Mouse (Mus musculus) forebrain, embryonic 11.5 days (tissue): ENCODE results near the gene Gatad2b. TPM values are rescaled to one million over a fixed set of nuclear protein-coding genes. Genes with fewer than 3 reads are reported as not detected.

ENCODE experiments used
- ATAC-seq: fragments of 200-750 bp; cut with Nextera tagmentation; replicated peaks from 2 replicates; pipeline ENCODE4 v1.8.0; 2017; ENCODE audit warnings: moderate TSS enrichment; ENCODE audit not compliant: low FRiP score
- DNase-seq: peaks from one replicate; pipeline ENCODE4 v3.0.0-alpha.2; 2017; ENCODE audit warnings: low spot score
- H3K27ac ChIP-seq: fragments of 300-500 bp; sonication (generic); 2 replicates; pipeline ENCODE4 v1.5.1; 2014; ENCODE audit warnings: low read depth, low read length
- H3K27me3 ChIP-seq: fragments of 300-500 bp; sonication (generic); 2 replicates; pipeline ENCODE4 v1.6.1; 2014; ENCODE audit warnings: mild to moderate bottlenecking, low read length, mixed read lengths; ENCODE audit not compliant: control insufficient read depth, insufficient read depth
- H3K36me3 ChIP-seq: fragments of 300-500 bp; sonication (generic); 2 replicates; pipeline ENCODE4 v1.6.1; 2014; ENCODE audit warnings: mild to moderate bottlenecking, low read length, moderate library complexity, mixed read lengths; ENCODE audit not compliant: control insufficient read depth, insufficient read depth
- H3K4me1 ChIP-seq: fragments of 300-500 bp; sonication (generic); replicated peaks from 2 replicates; pipeline ENCODE4 v1.6.1; 2014; ENCODE audit warnings: low read length, mixed read lengths; ENCODE audit not compliant: control insufficient read depth, insufficient read depth
- H3K4me2 ChIP-seq: fragments of 300-500 bp; sonication (generic); 2 replicates; pipeline ENCODE4 v1.6.1; 2014; ENCODE audit warnings: low read depth, mild to moderate bottlenecking, low read length, moderate library complexity, mixed read lengths; ENCODE audit not compliant: severe bottlenecking
- H3K4me3 ChIP-seq: fragments of 300-500 bp; sonication (generic); 2 replicates; pipeline ENCODE4 v1.5.1; 2014; ENCODE audit warnings: low read depth, low read length
- H3K9ac ChIP-seq: fragments of 300-500 bp; sonication (generic); 2 replicates; pipeline ENCODE4 v1.6.1; 2014; ENCODE audit warnings: low read length
- H3K9me3 ChIP-seq: fragments of 300-500 bp; sonication (generic); 2 replicates; pipeline ENCODE4 v1.6.1; 2016; ENCODE audit warnings: low read length, mixed read lengths; ENCODE audit not compliant: control insufficient read depth
- WGBS: fragments of 180-500 bp; shearing (Covaris S2); extraction: QIAGEN DNeasy Blood & Tissue Kit; methylation state at CpG from one replicate; pipeline ENCODE4 v1.1.7; 2014; 5-methylcytosine and 5-hydroxymethylcytosine counted together
- polyA plus RNA-seq: library from polyadenylated mRNA; unstranded; fragments of >200 nt; fragmentation: Nextera tagmentation; extraction: Ambion mirVana; gene quantifications from 2 replicates; pipeline ENCODE4 v1.2.1, GENCODE M21; 2014

Gene Gatad2b
- polyA plus RNA-seq, 1 experiment from 2014 or later, result 12.9 TPM

DNA sequence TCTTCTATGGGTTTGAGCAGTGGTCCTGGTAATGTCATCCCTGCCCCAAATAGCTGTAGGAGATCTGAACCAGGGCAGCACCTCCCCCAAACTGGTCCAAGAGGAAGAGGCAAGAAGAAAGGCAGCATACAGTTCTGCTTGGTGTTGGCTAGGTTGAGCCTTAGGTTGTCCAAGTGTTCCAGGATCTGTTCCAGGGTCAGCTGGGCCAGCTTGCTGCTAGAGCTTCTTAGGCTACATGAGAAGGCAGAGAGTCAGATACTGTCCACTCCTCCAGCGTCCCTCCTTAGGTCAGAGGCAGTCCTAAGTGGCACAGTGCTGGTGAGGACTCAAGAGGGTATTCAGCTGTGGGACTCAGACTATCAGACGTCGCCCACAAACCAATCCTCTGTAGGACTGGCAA lies 99.7 kb downstream of the Gatad2b start:
- Histone ChIP-seq H3K27ac (no peak overlapping the region), H3K4me1 (peaks cover 9% of the 10 kb centered on the region; the same call in 1 of the 2 replicates), H3K4me2 (no peak overlapping the region), H3K9ac (no peak overlapping the region), H3K36me3 (peaks cover 22% of the 10 kb centered on the region), H3K27me3 (no peaks in the 10 kb centered on the region), H3K9me3 (no peaks in the 10 kb centered on the region), H3K4me3 (no peak overlapping the region)
- ATAC-seq (no peak), DNase-seq (no peak)
- 91% methylated on average over 3 of the region's 3 CpGs for WGBS

DNA sequence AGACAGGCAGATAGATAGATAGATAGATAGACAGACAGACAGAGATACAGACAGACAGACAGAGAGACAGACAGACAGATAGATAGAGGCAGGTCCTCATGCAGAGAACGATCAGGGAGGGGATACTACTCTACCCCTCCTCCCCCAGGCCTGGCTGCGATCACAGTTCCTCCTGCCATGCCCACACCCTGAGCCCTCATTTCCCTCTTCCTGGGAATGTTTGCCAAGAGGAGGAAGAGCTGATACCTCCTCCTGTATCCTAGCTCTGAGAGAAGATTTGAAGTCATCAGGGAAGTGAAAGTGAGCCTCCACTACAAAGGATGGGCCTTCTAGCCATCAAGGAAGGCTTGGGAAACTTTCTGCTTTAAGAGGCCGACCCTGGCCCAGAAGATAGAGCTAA lies 102.7 kb downstream of the Gatad2b start:
- Histone ChIP-seq H3K9ac (no peak overlapping the region), H3K4me2 (no peak overlapping the region), H3K4me1 (no peaks in the 10 kb centered on the region), H3K27me3 (no peaks in the 10 kb centered on the region), H3K27ac (no peak overlapping the region), H3K9me3 (no peaks in the 10 kb centered on the region), H3K36me3 (peaks cover 31% of the 10 kb centered on the region), H3K4me3 (no peak overlapping the region)
- no peak for ATAC-seq
- WGBS, result 94% methylated on average over 3 of the region's 3 CpGs
- DNase-seq, result no peak

GRCm38 (mm10) chr3:90400993-90401392 lies 108.0 kb downstream of the Gatad2b start:
- Histone ChIP-seq H3K4me1 (no peaks in the 10 kb centered on the region), H3K4me3 (no peak overlapping the region), H3K27ac (no peak overlapping the region), H3K9me3 (no peaks in the 10 kb centered on the region), H3K27me3 (no peaks in the 10 kb centered on the region), H3K4me2 (no peak overlapping the region), H3K36me3 (peaks cover 29% of the 10 kb centered on the region), H3K9ac (no peak overlapping the region)
- 87% methylated on average over 4 of the region's 4 CpGs for WGBS
- DNase-seq (no peak), ATAC-seq (no peak)

- Histone ChIP-seq H3K9me3 (no peaks in the 10 kb centered on the region), H3K4me2 (no peak overlapping the region), H3K4me1 (no peaks in the 10 kb centered on the region), H3K36me3 (peaks cover 28% of the 10 kb centered on the region), H3K4me3 (no peak overlapping the region), H3K9ac (no peak overlapping the region), H3K27ac (no peak overlapping the region), H3K27me3 (no peaks in the 10 kb centered on the region)
- DNase-seq, result no peak
- ATAC-seq, result no peak
- WGBS, result 95% methylated on average over 3 of the region's 3 CpGs
These were observed 111.1 kb downstream of the Gatad2b start for GRCm38 (mm10) chr3:90404121-90404520.

DNA sequence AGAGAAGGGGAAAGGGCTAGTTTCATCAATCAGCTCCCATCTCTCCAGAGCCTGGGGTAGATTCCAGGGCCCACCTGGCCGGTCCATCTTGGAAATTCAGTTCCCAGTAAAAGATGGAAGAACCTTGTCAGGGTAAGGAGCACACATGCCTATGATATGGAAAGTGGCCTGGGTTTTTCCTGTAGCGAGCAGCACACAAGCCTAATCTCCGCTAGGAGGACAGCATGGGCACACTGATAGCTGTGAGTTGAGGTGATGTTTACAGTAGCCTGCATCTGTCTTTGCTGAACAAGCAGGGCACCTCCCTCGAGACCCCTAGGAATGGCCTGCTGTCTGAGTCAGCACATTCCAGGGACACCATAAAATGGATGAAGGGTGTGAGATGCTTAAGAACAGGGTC lies 111.6 kb downstream of the Gatad2b start:
- WGBS, result 93% methylated on average over 4 of the region's 4 CpGs
- DNase-seq (no peak), ATAC-seq (no peak)
- Histone ChIP-seq H3K4me3 (no peak overlapping the region), H3K27me3 (no peaks in the 10 kb centered on the region), H3K4me2 (no peak overlapping the region), H3K27ac (no peak overlapping the region), H3K9me3 (no peaks in the 10 kb centered on the region), H3K36me3 (peaks cover 23% of the 10 kb centered on the region), H3K4me1 (no peaks in the 10 kb centered on the region), H3K9ac (no peak overlapping the region)

DNA sequence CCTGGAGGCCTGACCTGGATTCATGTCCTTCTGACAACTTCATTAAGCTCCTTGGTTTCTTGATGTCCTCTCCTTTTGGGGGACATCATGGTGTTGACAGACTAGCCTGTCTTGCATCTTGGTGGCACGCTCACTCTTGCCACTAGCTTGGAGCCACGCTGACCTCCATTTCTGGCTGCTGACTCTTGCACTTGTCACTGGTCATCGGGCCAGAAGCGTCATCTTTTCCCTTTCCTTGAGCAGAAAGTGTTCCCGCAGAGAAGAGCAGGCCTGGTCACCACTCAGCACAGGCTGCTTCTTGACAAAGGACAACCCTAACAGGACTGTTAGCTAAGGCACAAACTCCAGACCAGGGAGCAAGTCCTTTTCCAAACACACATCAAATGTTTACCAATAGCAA lies 113.4 kb downstream of the Gatad2b start:
- Histone ChIP-seq H3K4me1 (no peaks in the 10 kb centered on the region), H3K4me3 (no peak overlapping the region), H3K27ac (no peak overlapping the region), H3K36me3 (peaks cover 17% of the 10 kb centered on the region; the same call in 1 of the 2 replicates), H3K4me2 (no peak overlapping the region), H3K9ac (no peak overlapping the region), H3K27me3 (no peaks in the 10 kb centered on the region), H3K9me3 (no peaks in the 10 kb centered on the region)
- no peak for DNase-seq
- no peak for ATAC-seq
- WGBS, result 93% methylated on average over 5 of the region's 5 CpGs

DNA sequence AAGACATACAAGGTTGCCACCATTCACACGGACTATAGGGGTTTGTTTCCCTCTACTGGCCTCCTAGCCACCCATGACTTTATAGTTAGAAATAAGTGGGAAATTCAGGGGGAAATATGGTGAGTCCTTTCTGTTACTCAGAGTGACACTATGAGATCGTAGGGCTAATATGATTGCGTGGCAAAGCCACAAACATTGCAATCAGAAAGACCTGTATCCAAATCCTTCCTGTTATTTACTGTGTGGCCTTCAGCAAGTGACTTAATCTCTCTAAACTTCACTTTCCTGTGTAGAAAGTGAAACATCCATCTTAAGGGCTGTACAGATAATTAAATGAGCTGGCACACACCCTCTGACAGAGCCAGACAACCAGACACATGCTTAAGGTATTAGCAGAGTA lies 115.7 kb downstream of the Gatad2b start:
- Histone ChIP-seq H3K9me3 (no peaks in the 10 kb centered on the region), H3K36me3 (peaks cover 8% of the 10 kb centered on the region; the same call in 1 of the 2 replicates), H3K4me3 (no peak overlapping the region), H3K27ac (no peak overlapping the region), H3K9ac (no peak overlapping the region), H3K4me2 (no peak overlapping the region), H3K4me1 (no peaks in the 10 kb centered on the region), H3K27me3 (no peaks in the 10 kb centered on the region)
- ATAC-seq, result no peak
- WGBS, result 96% methylated on average over 3 of the region's 3 CpGs
- DNase-seq, result no peak

GRCm38 (mm10) chr3:90412312-90413010 lies 119.5 kb downstream of the Gatad2b start:
- ATAC-seq, result no peak
- Histone ChIP-seq H3K36me3 (peaks cover 3% of the 10 kb centered on the region; the same call in 1 of the 2 replicates), H3K4me3 (no peak overlapping the region)

GRCm38 (mm10) chr3:90413011-90413396 lies 120.0 kb downstream of the Gatad2b start:
- Histone ChIP-seq H3K27ac (no peak overlapping the region), H3K4me2 (no peak overlapping the region), H3K4me1 (no peaks in the 10 kb centered on the region), H3K9me3 (no peaks in the 10 kb centered on the region), H3K9ac (no peak overlapping the region), H3K4me3 (no peak overlapping the region), H3K27me3 (no peaks in the 10 kb centered on the region), H3K36me3 (peaks cover under 1% of the 10 kb centered on the region; the same call in 1 of the 2 replicates)
- ATAC-seq, result no peak
- WGBS, result 80% methylated on average over 3 of the region's 3 CpGs
- DNase-seq, result no peak

More at GRCm38 (mm10) chr3:90412312-90413010, 119.5 kb downstream of the Gatad2b start:
- Histone ChIP-seq H3K27ac (no peak overlapping the region), H3K9me3 (no peaks in the 10 kb centered on the region), H3K9ac (no peak overlapping the region), H3K4me1 (no peaks in the 10 kb centered on the region), H3K27me3 (no peaks in the 10 kb centered on the region), H3K4me2 (no peak overlapping the region)
- peak; percentile 78 for DNase-seq
- 56% methylated on average over 5 of the region's 5 CpGs for WGBS
